Mouse (Mus musculus) bone marrow macrophage, adult 2 months (primary cell): ENCODE data around the gene Myocd.

Experiments used
- CTCF ChIP-seq: IDR thresholded peaks from 2 replicates; pipeline ENCODE4 v1.5.1; 2012; ENCODE audit warnings: low read depth, mild to moderate bottlenecking, low read length, moderate library complexity
- POLR2A ChIP-seq: IDR thresholded peaks from 2 replicates; pipeline ENCODE4 v1.6.1; 2012; ENCODE audit warnings: mild to moderate bottlenecking, low read depth, low read length, borderline replicate concordance

- TF ChIP-seq CTCF (no peak), POLR2A (no peak)
Measured at GRCm38 (mm10) chr11:65160991-65161880, 108.6 kb downstream of the Myocd start.
